Mouse (Mus musculus) liver, adult (tissue): ENCODE data around the gene Nhsl1.
A peak's percentile ranks its signal among the peaks of the same experiment; 100 is the strongest.

Source experiments
- GATA4 ChIP-seq: IDR thresholded peaks from 2 replicates; pipeline ENCODE4 v1.6.1; 2014; ENCODE audit warnings: mild to moderate bottlenecking, low read length; ENCODE audit not compliant: insufficient replicate concordance

Nhsl1 gene

DNA sequence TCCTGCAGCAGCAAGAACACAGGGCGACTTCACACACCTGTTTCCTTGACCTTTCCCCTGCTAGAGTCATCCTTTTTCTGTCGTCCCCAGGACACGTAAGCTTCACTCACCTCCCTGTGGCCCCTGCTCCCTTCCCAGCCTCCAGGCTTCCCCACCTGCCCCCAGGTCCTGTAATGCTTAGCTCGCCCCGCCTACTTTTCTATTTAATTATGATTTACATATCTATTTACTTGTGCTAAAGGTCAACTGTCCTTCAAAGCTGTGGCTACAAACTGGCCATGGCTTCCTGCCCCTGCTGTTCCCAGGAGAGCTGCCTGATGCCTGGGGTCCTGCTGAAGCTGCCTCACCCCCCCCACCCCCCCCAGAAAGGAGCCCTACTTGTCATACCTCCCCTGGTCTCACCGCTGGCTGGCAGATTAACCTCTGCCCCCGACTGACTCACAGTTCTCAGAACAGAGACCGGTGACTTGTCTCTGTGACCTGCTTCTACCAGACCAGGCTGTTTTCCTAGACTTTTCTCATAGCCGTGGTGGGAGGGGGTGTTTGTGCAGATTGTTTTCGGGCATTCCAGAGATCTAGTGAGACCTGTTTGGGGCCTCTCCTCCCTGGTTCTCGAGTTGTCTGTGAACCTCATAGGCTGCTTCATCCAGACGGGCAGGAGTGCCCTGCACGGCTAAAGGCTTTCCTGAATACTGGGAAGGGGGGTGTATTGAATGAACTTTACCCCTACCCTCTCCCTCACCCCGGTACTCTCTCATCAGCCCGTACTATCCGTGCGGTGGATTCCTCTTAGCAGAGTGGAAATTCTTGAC lies 51.9 kb downstream of the Nhsl1 start:
- no peak for TF ChIP-seq GATA4

DNA sequence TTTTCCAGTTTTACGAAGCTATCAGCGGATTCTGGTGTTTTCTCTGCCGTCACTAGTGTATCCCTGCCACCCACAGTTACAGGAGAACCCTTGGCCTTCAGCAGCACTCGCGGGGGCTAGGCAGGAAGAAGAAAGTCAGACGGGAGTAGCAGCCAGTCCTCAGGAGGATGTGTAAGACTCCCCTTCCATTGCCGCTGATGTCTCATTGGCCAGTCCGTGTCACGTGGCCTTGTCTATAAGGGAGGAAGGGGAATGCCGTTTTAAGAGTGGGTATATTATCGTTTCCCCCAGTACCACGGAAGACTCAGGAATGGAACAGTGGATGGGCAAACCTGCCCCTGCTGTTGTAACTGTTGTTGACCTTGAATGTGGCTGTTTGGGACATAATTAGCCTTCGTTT lies 53.1 kb downstream of the Nhsl1 start:
- TF ChIP-seq GATA4, result no peak

DNA sequence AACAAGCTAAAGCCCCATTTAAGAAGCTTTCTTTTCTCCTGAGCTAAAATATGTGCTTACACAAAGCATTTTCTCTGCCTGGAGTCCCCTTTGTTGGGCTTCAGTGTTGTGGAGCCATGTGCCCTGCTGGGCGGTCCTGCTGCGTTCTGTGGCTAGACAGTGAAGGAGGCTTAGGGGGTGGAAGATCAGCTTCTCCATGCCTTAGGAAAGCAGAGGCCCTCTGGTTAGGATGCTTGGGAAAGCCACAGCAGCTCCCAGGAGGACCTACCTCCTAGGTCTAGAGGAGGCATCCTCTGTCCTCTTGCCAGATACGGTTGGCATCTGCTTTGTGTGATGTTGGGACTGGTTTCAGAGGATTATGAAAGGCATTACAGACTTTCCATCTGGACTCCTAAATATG lies 56.5 kb downstream of the Nhsl1 start:
- no peak for TF ChIP-seq GATA4

DNA sequence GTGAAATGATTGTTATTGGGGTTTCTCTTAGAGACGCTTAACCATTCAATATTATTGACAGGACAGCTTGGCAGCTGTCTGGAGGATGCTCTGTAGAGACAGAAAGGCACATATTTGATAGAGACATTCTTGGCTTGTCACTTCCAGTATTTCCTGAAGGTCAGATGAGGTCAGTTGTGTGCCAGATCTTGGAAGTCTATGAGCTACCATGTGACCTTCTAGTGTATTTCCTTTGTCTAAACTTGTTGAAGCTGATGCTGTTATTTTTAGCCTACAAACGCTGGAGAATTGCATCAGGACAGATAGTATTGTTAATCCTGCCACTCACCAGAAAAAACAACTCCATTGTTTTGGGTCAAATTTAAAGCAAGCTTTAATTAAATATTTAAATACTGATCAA lies 66.0 kb downstream of the Nhsl1 start:
- no peak; the same call in 1 of the 2 replicates for TF ChIP-seq GATA4

DNA sequence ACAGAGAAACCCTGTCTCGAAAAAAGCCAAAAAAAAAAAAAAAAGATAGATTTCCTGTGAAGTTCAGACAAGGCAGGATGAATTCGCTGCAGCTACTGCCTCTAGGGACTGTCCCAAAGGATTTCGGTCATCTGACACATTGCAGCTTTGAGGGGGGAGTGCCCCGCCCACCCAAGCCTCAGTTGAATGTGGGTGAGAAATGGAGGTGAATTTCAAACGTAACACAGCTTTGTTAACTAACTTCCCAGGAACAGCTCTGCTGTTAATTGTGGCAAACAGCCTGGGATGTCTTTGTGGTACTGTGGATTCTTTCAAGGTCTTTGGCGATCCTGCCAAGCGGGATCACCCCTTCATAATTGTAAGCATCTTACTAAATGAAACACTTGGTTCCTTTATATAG lies 67.4 kb downstream of the Nhsl1 start:
- no peak for TF ChIP-seq GATA4

DNA sequence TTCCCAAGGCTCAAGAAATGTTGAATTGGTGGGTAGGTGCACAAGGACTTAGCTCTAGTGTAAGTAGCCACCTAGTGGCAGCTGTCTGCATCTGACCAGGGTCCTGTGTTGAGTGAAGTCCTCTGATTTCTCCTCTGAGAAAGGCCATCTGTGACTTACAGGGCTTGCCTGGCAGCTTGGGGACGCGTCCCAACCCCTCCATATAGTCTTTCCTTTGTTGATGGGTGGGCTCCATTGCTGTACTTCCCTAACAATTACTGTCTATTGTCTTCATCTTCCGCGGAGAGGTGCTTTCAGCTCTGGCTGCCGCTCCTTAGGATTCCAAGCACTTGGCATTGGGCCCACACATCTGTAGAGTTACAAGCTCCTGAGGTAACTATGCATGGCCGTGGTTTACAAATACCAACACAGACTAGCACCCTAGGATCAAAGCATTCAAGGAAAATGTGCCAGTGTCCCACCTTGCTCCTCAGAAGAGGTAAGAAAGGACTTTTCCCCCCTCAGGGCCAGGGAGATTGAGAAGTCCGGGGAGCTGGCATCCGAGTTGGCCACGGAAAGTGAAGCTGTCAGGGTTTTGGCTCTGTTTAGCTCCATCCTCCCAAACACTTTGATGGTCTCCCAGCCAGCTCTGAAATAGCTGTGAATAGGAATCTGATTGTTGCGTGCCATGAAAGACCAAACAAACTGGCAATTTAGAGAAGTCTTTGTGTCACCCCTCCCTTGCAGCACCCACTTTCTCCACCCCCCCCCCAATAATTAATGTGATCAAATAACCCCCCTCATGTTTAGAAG lies 70.2 kb downstream of the Nhsl1 start:
- TF ChIP-seq GATA4, result no peak

DNA sequence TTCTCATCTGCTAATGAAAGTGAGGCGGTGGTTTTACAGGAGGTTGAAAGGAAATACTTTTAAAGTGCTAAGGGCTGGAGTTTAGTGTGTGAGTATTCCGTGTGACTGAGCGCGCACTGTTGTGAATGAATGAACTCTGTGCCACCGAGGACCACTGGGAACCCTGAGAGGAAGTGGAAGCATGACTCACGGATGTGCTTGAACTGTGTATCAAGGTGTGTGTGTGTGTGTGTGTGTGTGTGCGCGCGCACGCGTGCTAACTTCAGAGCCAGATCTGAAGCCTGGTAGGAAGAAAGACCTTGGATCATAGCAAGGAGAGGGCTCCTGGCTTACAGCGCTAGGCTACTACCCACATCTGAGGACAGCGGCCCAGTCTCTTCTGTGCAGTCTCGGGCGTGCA lies 71.2 kb downstream of the Nhsl1 start:
- TF ChIP-seq GATA4, result no peak

DNA sequence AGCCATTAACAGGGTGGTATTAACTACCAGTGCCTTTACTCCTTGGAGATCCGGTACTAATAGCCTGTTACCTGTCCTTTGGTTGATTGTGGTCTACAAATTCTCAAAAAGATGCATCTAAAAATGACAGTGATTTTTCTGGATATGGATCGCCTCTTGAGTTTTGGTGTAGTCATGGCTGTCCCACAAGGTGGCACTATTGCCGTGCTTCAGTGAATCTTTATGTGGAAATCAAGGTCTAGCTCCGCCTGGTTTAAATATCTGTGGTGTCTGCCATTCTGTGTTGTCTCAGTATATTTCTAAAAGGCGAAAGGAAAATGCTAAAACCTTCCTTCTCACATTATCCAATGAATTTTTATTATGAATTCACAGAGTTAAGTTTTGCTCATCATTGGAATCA lies 72.8 kb downstream of the Nhsl1 start:
- no peak for TF ChIP-seq GATA4

DNA sequence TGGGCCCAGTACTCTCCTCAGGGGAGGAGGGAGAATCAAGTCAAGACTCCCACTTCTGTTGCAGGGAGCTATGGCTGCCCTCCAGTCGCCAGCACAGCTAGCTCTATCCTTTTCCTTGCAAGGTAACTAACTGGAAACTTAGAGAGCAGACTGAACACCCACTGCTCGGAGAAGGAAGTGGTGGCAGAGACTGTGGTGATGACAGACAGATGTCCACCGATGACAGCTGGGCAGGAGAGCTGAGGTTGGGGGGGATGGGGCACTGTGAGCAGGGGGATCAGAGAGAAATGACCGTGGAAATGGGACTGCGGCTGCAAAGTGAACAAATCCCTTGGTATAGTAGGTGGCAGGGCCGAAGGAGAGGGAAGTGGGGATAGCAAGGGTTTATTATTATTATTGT lies 73.5 kb downstream of the Nhsl1 start:
- TF ChIP-seq GATA4, result no peak

DNA sequence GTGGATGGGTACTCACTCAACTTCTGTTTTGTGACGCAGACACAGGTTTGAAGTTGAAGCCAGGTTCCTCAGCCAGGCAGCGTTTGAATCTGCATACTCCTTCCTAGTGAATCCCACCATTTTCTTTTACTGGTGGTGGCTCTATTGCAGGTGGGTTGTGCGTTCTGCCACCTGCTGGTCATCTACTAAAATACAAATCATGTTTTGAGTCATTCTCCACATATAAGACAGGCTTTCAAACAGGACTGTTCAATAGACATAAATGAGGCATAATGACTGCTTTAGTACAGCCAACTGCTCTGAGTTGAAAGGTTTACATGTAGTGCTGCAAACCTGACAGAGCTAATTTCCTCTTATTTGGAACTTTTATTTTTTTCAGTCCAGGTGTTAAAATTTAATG lies 75.0 kb downstream of the Nhsl1 start:
- TF ChIP-seq GATA4, result no peak

DNA sequence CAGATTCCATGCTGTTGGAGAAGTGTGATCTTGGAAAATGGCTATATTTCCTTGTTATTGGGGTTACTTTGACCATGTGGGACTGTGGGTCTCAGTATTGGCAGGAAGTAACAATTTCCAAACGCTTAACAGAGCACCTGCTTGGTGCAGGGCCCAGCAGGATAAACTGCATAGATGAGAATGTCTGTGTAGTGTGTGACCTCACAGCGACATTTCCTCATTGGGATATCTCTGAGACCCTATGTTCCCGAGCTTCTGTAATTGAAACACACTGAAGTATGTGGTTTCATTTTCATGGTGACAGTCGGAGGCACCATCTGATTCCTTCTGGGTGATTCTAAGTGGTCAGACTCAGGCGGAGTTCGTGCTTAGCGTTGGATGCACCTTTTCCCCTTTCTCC lies 75.5 kb downstream of the Nhsl1 start:
- no peak for TF ChIP-seq GATA4

DNA sequence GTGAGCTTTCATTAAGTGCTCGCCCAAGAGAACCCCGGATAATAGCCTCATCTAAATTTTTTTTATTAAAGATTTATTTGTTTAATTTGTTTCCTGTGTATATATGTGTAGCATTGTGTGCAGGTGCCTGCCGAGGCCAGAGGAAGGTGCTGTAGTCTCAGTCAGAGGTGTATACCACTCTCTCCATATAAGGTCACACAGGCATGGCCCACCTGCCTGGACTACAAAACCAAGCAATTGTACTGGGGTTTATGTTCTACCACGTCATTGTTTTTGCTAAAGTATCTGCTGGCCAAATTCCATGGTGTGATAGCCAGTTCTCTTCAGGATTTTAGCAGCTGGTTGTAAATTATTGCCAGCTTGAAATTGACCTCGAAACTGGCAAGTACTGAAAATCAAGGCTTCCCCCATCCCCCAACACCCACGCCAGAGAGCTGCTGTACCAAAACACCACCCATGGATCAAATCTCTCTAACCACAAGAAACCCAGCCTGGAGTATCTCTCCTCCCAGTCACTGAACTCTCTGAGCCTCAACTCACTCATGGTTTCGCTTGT lies 81.4 kb downstream of the Nhsl1 start:
- no peak for TF ChIP-seq GATA4

DNA sequence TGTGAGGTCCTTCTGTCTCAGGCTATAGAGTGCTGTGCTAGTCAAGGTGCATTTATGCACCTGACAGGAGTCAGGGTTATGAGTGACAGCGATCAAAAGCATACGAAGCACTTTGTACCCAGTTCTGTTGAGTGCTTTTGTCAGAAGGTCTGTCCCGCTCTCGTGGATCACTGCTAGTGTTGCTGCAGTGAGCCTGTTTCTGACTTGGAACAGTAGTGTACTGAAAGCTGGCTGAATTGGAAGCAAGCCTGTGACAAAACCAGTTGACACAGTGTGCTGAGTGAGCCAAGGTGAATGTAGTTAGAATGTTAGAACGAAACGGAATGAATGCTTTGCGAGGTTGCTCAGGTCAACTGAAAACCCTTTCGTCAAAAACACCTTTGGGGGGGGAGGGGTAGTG lies 82.2 kb downstream of the Nhsl1 start:
- TF ChIP-seq GATA4, result no peak

DNA sequence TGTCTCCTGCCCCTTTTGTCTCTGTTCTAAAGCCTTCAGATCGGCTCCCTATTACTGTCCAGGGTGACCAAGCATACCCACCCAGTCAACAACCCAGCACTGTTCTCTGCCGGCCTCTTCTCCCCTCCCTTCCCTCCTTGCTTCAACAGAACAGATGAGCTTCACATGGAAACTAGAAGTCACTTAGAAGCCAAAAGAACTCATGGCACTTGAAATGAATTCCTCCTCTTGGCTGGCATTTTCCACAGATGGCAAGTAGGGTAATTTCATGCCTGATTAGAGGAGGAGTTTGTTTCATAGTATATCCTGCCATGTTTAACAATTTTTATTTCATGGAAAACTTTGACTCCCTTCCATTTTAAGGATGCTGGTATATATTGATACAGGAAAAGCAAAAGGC lies 85.2 kb downstream of the Nhsl1 start:
- no peak for TF ChIP-seq GATA4

DNA sequence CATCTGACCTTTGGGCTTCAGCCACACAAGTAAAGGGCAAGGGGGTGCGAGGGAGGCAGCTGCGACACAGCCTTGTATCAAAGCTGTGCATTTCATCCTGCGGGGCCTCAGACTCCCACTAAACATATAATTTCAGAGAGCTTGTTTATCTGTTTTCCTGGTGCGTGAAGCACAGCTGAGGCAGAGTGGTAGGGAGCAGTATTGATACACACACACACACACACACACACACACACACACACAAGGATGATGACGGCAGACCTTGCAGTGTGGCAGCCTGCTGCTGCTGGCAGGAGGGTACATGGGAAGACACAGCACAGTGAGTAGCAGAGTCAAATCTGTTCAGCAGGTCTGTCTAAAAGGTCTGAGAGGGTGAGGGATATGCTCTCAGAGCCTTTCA lies 85.9 kb downstream of the Nhsl1 start:
- TF ChIP-seq GATA4, result no peak

DNA sequence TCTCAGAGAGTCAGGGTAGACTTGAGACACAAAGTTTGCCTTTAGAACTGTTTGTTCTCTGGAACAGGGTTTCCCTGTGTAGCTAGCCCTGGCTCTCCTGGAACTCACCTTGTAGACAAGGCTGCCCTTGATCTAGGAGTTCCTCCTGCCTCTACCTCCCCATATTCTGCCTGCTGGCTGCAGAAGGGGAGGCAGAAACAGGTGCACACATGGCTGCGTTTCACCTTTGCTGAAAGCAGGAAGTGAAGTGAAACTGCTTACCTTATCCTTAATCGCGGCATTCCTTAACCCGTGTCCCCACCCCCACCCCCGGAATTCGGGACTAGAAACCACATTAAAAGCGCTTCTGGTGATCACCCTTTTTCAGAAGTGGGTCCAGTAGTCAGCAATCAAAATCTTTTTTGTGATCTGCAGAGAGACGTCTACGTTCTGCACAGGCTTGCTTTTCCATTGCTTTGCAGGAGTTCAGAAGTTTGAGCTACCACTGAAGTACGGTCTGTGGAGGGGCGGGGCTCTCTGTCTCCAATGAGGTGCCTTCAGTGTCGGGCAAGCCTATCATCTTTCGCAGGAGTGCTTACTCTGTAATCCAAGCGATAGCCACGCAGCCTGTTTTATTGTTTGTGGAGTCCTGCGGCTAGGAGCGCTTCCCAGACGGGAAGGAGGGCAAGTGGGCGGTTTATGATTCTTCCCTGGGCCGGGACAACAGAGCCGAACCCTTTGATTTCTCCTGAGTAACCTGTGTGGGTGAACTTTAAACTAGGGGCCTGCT lies 88.5 kb downstream of the Nhsl1 start:
- TF ChIP-seq GATA4, result peak; percentile 9; the same call in 1 of the 2 replicates

DNA sequence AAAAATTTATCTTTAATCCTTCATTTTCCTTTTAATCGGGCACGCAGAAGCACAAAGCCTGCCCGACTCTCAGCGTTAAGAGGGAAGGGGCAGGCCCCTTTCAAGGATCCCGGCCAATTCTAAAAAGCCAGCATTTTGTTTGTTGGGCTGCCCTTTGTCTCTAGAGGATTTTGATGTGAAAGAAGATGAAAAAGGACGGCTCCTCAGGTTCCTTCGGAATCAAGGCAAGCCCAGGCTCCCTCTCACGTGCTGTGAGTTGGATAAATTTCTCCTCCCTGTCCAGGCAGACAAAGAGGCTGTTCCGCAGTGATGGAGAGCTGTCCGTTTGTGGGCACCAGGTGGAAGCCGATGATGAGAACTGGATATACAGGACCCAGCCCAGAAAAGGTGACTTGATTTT lies 89.3 kb downstream of the Nhsl1 start:
- no peak for TF ChIP-seq GATA4
